Mouse (Mus musculus) spleen, postnatal 10 days (tissue): ENCODE results near the gene Scgb2b20.
"Not testable (repeated sequence)": the region's sequence is repeated elsewhere in the genome, so short reads cannot be mapped to it uniquely, and the experiment has no call there.

Experiments
- DNase-seq, 2 experiments: peaks; one replicate each; pipeline ENCODE4 v3.0.0; 2021 to 2022; ENCODE audit warnings: low spot score in 2 of 2

Scgb2b20 gene

DNA sequence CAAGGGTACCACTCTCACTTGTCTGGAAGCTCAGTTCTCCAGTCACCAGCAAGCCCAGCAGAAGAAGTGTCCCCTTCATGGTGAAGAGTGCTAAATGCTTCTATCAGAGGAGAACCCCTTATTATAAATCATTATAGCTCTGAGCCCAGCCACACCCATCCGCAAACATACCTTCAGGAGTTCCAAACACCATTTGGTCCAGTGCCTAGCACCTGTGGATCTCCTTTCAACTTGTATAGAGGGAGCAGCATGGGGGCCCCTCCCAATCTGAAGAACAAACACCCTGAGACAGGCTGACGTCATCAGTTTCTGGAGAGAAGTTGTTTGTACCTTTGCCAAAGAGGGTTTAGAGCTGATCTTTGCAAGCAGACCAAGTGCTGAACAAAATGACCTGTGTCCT, at the start of gene Scgb2b20:
Gene Scgb2b20, minus strand, starts transcription at position 101 of the 400 bp plus-strand sequence.
- DNase-seq: not testable (repeated sequence)

DNA sequence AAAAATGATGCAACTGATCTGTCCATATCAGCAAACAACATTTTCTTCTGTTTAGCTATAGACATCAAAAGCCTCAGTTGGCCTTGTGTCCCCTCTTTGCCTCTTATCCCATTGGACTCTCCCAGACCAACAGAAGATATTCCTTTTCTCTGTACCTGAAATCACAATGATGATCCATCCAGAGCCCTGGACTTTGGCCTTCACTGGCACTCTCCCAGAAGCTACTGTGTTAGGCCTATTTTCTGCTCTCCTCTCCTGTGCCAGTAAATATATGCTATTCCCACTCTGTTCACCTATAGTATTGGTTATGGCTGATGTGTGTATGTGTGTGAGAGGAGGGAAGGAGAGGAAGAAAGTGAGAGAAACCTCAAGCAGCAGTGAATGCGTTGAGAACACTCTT, 43.6 kb upstream of the Scgb2b20 start:
- not testable (repeated sequence) for DNase-seq

DNA sequence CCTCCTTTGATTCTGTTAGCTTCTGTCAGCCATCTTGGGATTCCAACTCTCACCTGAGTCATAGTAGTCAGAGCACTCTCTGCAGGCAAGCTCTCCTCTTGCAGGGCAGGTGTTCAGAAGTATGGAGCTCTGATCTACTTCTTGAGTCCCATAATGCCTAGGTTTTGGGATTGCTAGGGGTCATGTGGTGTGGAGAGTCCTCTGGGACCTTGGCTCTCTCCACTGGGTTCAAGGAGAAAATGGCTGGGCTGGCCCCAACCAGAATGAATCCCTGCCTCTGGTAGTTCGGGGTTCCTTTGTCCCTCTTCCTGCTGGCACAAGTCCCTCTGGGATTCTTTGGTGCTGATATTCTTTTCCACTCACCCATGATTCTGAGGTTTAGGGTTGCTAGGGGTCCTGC, 35.5 kb upstream of the Scgb2b20 start:
- DNase-seq: no peak

DNA sequence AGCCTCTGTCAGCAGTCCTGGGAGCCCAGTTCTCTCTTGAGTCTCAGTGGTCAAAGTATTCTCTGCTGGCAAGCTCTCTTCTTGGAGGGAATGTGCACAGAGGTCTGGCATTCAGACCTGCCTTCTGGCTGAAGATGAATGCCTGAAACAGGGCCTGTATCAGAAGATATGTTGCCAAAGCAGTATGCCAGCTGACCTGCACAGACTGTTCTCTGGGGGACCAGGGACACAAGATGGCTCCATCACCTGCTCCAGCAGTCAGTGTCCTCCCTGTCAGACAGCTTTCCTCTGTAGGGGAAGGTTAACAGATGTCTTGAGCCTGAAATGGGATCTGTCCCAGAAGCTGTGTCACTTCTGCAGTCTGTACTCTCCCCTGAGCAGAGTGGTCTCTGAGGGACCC, 33.6 kb upstream of the Scgb2b20 start:
- DNase-seq: not testable (repeated sequence)

DNA sequence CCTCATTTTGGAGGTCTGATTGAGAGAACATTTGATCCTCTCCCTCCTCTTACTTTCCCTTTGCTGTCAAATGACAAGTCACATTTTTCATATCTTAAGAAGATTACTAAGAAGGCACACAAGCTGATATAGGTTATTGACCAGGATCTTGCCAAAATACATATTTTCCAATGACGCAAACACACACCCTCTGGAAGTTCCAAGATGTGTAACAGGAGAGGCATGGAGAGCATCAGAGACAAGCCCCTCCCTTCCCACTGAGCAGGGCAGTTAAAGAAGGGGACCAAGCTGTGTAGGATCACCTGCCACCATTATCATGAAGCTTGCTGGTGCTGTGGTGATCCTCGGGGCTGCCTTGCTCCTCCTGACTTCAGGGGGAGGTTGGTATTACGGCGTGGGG, 6.8 kb upstream of the Scgb2b20 start, which contains the start of gene Scgb1b20:
Gene Scgb1b20, plus strand, starts transcription at position 301 of the 400 bp plus-strand sequence.
- DNase-seq: not testable (repeated sequence)
